Mouse (Mus musculus) midbrain, embryonic 14.5 days (tissue): ENCODE results near the gene Dusp9. TPM values are rescaled to one million over a fixed set of nuclear protein-coding genes. Genes with fewer than 3 reads are reported as not detected.

Experiments used
- ATAC-seq: fragments of 200-750 bp; cut with Nextera tagmentation; 2 replicates; pipeline ENCODE4 v1.8.0; 2017; ENCODE audit warnings: moderate number of reproducible peaks, moderate library complexity; ENCODE audit not compliant: low FRiP score, low TSS enrichment
- DNase-seq: peaks from one replicate; pipeline ENCODE4 v3.0.0-alpha.2; 2015
- H3K27ac ChIP-seq: fragments of 300-500 bp; sonication (generic); replicated peaks from 2 replicates; pipeline ENCODE4 v1.5.1; 2014; ENCODE audit warnings: mild to moderate bottlenecking, low read depth, low read length, moderate library complexity
- H3K27me3 ChIP-seq: fragments of 300-500 bp; sonication (generic); 2 replicates; pipeline ENCODE4 v1.6.1; 2014; ENCODE audit warnings: low read length, control low read depth, mixed read lengths; ENCODE audit not compliant: control insufficient read depth, insufficient read depth
- H3K36me3 ChIP-seq: fragments of 300-500 bp; sonication (generic); 2 replicates; pipeline ENCODE4 v1.6.1; 2014; ENCODE audit warnings: low read length, control low read depth; ENCODE audit not compliant: control insufficient read depth, insufficient read depth
- H3K4me1 ChIP-seq: fragments of 300-500 bp; sonication (generic); 2 replicates; pipeline ENCODE4 v1.6.1; 2014; ENCODE audit warnings: mild to moderate bottlenecking, antibody characterized with exemption, low read length, control low read depth; ENCODE audit not compliant: control insufficient read depth, insufficient read depth
- H3K4me2 ChIP-seq: fragments of 300-500 bp; sonication (generic); 2 replicates; pipeline ENCODE4 v1.6.1; 2014; ENCODE audit warnings: mild to moderate bottlenecking, low read length, moderate library complexity
- H3K4me3 ChIP-seq: fragments of 300-500 bp; sonication (generic); replicated peaks from 2 replicates; pipeline ENCODE4 v1.5.1; 2014; ENCODE audit warnings: low read depth, low read length
- H3K9ac ChIP-seq: fragments of 300-500 bp; sonication (generic); replicated peaks from 2 replicates; pipeline ENCODE4 v1.6.1; 2014; ENCODE audit warnings: mild to moderate bottlenecking, low read length, moderate library complexity
- H3K9me3 ChIP-seq: fragments of 300-500 bp; sonication (generic); 2 replicates; pipeline ENCODE4 v1.6.1; 2016; ENCODE audit warnings: low read length, control low read depth, mixed read lengths; ENCODE audit not compliant: control insufficient read depth
- WGBS: fragments of 180-500 bp; shearing (Covaris S2); extraction: QIAGEN DNeasy Blood & Tissue Kit; methylation state at CpG from one replicate; pipeline ENCODE4 v1.1.7; 2014; 5-methylcytosine and 5-hydroxymethylcytosine counted together
- polyA plus RNA-seq: library from polyadenylated mRNA; unstranded; fragments of >200 nt; fragmentation: Nextera tagmentation; extraction: Ambion mirVana; gene quantifications from 2 replicates; pipeline ENCODE4 v1.2.1, GENCODE M21; 2014

The Dusp9 gene
- polyA plus RNA-seq, result 0.22 and 0.31 TPM in 2 replicates

DNA sequence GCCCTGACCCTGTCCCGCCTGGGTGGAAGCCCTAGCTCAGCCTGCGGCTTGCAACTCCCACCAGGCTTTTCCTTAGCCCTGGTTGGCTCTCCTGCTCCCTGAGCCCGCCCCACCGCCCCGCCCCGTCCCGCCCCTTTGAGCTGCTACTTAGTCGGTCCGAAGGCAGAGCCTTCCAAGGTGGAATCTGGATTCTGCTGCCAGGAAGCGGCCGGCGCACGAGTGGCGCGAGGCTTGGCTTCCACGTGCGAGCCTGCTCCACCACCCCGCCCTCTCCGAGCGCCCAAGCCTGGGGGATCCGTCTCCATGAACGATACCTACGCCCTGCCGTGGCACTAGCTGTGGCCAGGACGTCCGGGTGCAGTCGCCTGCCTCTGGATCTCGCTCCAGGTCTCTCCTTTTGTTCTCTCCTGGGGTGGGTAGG, at the start of gene Dusp9:
Gene Dusp9 (plus strand): TSS at position 165 of the 421 bp plus-strand sequence.
- H3K27ac ChIP-seq, result no peak within 1 kb of the TSS
- WGBS, result 20% methylated on average over 28 of the region's 28 CpGs
- H3K27me3 ChIP-seq, result peaks cover 18% of the 10 kb centered on the region
- ATAC-seq, result peak; percentile 63; the same call in 1 of the 2 replicates
- H3K4me2 ChIP-seq, result peak within 1 kb of the TSS; percentile 53
- H3K36me3 ChIP-seq, result no peaks in the 10 kb centered on the region
- peak; percentile 51 for DNase-seq
- H3K9me3 ChIP-seq, result no peaks in the 10 kb centered on the region
- no peaks in the 10 kb centered on the region for H3K4me1 ChIP-seq
- H3K9ac ChIP-seq, result no peak within 1 kb of the TSS; the same call in 1 of the 2 replicates
- H3K4me3 ChIP-seq, result peak within 1 kb of the TSS; percentile 23

DNA sequence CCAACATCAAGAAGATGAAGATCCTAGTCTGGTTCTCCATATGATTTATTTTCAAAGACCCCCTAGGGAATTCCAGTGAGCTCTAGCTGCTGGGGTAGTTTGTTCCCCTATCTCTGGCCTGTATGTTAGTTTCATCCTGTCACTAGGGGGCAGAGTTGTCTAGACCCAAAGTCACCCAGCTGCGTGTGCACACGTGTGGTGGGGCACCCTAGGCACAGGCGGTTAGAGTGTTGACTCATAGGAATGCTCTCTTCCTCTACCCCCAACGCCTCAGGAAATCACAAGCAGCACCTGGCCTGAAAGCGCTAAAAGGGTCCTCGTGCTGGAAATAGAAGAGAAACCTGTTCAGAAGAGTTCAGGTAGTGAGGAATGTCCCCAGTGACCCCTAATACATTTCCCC, 46.0 kb upstream of the Dusp9 start:
- WGBS, result 27% methylated on average over 6 of the region's 6 CpGs
- Histone ChIP-seq H3K4me3 (no peak overlapping the region), H3K27me3 (no peaks in the 10 kb centered on the region), H3K27ac (no peak overlapping the region), H3K9ac (no peak overlapping the region), H3K4me2 (no peak overlapping the region), H3K4me1 (no peaks in the 10 kb centered on the region), H3K36me3 (no peaks in the 10 kb centered on the region), H3K9me3 (no peaks in the 10 kb centered on the region)
- ATAC-seq (no peak), DNase-seq (peak; percentile 36)

- 41% methylated on average over 12 of the region's 12 CpGs for WGBS
- DNase-seq (no peak), ATAC-seq (no peak)
- Histone ChIP-seq H3K27ac (no peak overlapping the region), H3K9ac (no peak overlapping the region), H3K4me2 (no peak overlapping the region), H3K36me3 (no peaks in the 10 kb centered on the region), H3K27me3 (no peaks in the 10 kb centered on the region), H3K4me3 (no peak overlapping the region), H3K4me1 (no peaks in the 10 kb centered on the region), H3K9me3 (no peaks in the 10 kb centered on the region)
Observed at GRCm38 (mm10) chrX:73594451-73595121, 44.6 kb upstream of the Dusp9 start.

DNA sequence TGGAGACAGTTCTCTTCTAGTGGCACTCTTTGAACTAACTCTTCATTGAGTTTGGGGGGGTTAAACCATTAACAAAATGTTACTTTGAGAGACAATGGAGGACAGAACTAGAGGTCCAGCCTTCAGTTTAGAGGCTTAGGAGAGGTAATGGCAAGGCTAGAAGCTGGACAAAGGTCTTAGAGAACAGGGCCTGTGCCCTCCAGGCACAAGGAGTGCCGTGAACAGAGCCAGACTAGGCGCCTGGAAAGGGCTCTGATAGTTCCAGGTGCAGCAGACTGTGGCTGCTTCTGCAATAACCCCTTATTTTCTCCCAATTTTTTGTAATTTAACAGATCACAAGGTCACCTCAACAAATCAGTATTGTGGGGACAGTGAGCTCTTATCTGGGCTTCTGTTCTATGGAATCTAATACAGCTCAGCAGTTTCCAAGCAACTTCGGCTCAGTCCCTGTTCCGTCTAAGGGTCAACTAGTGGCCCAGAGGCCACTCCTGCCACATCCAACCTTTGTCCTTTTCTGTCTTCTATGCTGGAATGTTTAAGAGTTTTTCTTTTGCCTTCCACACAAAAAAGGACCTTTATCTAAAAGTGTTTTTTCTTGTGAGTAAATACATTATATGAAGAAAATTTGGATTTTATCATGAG, 43.8 kb upstream of the Dusp9 start:
- Histone ChIP-seq H3K4me1 (no peaks in the 10 kb centered on the region), H3K27ac (no peak overlapping the region), H3K4me2 (no peak overlapping the region), H3K9ac (no peak overlapping the region), H3K36me3 (no peaks in the 10 kb centered on the region), H3K9me3 (no peaks in the 10 kb centered on the region), H3K4me3 (no peak overlapping the region), H3K27me3 (no peaks in the 10 kb centered on the region)
- DNase-seq (no peak), ATAC-seq (no peak)
- 79% methylated on average over 4 of the region's 4 CpGs for WGBS

DNA sequence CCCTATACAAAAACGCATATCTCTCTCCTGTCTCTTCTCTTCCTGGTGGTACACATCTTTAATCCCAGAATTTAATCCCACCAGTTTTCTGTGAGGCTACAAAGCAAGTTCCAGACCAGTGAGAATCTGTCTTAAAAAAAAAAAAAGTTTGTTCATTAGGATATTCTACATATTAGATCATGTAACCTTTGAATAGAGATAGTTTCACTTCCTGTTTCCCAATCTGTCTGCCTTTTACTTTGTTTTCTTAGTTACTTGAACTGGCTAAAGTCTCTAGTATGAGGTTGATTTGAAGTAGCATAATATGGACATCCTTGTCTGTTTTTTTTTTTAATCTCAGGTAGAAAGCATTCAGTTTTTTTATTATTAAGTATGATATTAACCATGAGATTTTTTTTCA, 37.8 kb upstream of the Dusp9 start:
- no peaks in the 10 kb centered on the region for H3K36me3 ChIP-seq
- H3K27me3 ChIP-seq, result no peaks in the 10 kb centered on the region
- H3K4me1 ChIP-seq, result no peaks in the 10 kb centered on the region
- no peak overlapping the region for H3K4me3 ChIP-seq
- no peak for ATAC-seq
- 66% methylated on average over 1 of the region's 1 CpGs for WGBS
- H3K4me2 ChIP-seq, result no peak overlapping the region
- H3K27ac ChIP-seq, result no peak overlapping the region
- no peak for DNase-seq
- H3K9me3 ChIP-seq, result no peaks in the 10 kb centered on the region
- no peak overlapping the region for H3K9ac ChIP-seq

GRCm38 (mm10) chrX:73613665-73614064, 25.6 kb upstream of the Dusp9 start:
- no peaks in the 10 kb centered on the region for H3K27me3 ChIP-seq
- ATAC-seq (no peak), DNase-seq (no peak)
- H3K4me3 ChIP-seq, result no peak overlapping the region
- no peak overlapping the region for H3K9ac ChIP-seq
- H3K9me3 ChIP-seq, result no peaks in the 10 kb centered on the region
- no peak overlapping the region for H3K27ac ChIP-seq
- no peaks in the 10 kb centered on the region for H3K36me3 ChIP-seq
- H3K4me1 ChIP-seq, result no peaks in the 10 kb centered on the region
- 72% methylated on average over 4 of the region's 4 CpGs for WGBS
- no peak overlapping the region for H3K4me2 ChIP-seq

- no peak overlapping the region for H3K4me3 ChIP-seq
- H3K9me3 ChIP-seq, result no peaks in the 10 kb centered on the region
- no peaks in the 10 kb centered on the region for H3K36me3 ChIP-seq
- WGBS, result 92% methylated on average over 1 of the region's 1 CpGs
- ATAC-seq, result no peak
- no peak overlapping the region for H3K27ac ChIP-seq
- H3K4me2 ChIP-seq, result no peak overlapping the region
- no peaks in the 10 kb centered on the region for H3K4me1 ChIP-seq
- DNase-seq, result no peak
- no peaks in the 10 kb centered on the region for H3K27me3 ChIP-seq
- no peak overlapping the region for H3K9ac ChIP-seq
Observed at GRCm38 (mm10) chrX:73615876-73616275, 23.3 kb upstream of the Dusp9 start.

DNA sequence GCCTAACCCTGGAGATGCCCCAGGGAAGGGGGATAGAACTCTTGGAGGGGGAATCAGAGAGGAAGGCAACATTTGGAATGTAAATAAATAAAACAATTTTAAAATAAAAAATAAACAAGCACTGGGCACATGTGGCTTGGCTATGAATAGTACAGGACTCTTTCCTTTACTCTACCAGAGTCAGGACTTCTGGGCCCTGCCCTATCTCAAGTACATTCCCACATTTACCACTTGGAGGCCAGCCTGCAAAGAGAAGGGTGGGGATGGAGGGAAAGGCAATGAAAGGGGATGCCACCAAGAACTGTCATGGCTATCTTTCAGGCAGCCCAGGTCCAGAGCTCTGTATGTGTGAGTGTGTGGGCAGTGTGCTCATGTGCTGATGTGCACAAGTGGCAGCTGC, 19.8 kb upstream of the Dusp9 start:
- Histone ChIP-seq H3K27ac (no peak overlapping the region), H3K27me3 (no peaks in the 10 kb centered on the region), H3K4me1 (no peaks in the 10 kb centered on the region), H3K9me3 (no peaks in the 10 kb centered on the region), H3K4me3 (no peak overlapping the region), H3K4me2 (no peak overlapping the region), H3K9ac (no peak overlapping the region), H3K36me3 (no peaks in the 10 kb centered on the region)
- no peak for ATAC-seq
- DNase-seq, result no peak

DNA sequence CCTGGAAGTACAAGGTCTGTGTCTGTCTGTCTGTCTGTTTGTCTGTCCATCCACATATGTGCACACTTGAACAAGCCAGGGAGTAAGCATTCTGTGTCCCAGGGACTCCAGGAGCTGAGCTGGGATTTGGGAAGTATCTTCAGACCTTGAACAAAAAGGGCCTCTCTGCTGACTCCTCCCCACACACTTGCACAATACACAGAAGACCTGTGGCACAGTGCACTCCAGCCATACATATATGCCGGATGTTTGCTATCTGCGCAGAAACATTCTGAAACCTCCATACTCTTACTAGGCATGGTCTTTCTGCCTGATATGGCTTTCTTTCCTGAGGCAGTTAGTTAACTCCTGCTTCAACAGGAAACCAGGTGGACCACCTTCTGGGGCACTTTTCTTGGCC, 19.3 kb upstream of the Dusp9 start:
- H3K9ac ChIP-seq, result no peak overlapping the region
- no peak overlapping the region for H3K4me3 ChIP-seq
- ATAC-seq (no peak), DNase-seq (no peak)
- H3K27ac ChIP-seq, result no peak overlapping the region
- no peaks in the 10 kb centered on the region for H3K36me3 ChIP-seq
- H3K9me3 ChIP-seq, result no peaks in the 10 kb centered on the region
- H3K4me1 ChIP-seq, result no peaks in the 10 kb centered on the region
- H3K27me3 ChIP-seq, result no peaks in the 10 kb centered on the region
- no peak overlapping the region for H3K4me2 ChIP-seq
- 96% methylated on average over 2 of the region's 2 CpGs for WGBS
